Mouse (Mus musculus) ES-E14 (cell line): ENCODE measurements around the gene Pcnx4.

Experiments used
- CHD2 ChIP-seq: IDR thresholded peaks from 2 replicates; pipeline ENCODE4 v1.6.1; 2014; ENCODE audit warnings: mild to moderate bottlenecking, low read depth, low read length, inconsistent platforms
- HCFC1 ChIP-seq: IDR thresholded peaks from 2 replicates; pipeline ENCODE4 v1.6.1; 2012; ENCODE audit warnings: low read length, inconsistent platforms, borderline replicate concordance; ENCODE audit not compliant: insufficient read depth
- ZC3H11A ChIP-seq: IDR thresholded peaks from 2 replicates; pipeline ENCODE4 v1.6.1; 2012; ENCODE audit warnings: low read depth, mild to moderate bottlenecking, inconsistent platforms, low read length, borderline replicate concordance
- ZNF384 ChIP-seq: IDR thresholded peaks from 2 replicates; pipeline ENCODE4 v1.6.1; 2012; ENCODE audit warnings: low read depth, low read length, inconsistent platforms

DNA sequence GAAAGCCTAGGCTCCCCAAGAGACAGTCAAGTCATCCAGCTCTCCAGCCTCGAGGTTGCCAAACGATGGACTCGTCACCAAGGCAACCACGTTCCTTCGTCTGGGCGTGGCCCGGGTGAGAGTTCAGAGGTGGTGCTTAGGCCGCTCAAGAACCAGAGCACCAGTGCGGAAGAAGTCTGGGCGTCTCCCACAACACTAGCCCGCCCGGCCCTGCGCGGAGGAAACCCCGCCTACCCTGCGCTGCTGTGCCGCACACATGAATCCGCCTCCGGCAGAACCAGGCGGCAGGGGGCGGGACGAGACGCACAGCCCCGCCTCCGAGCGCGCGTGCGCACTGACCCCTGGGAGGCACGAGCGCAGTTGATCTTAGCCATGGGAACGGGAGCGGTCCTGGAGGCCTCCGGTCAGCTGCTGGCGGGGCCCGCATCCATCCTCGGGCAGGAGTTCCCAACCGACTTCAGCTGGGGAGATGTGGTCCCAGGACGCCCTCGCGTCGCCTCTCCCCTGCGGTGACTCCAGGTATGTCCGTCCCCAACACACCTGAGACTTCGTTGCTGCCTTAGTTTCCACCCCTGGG lies at the start of gene Pcnx4:
- TF ChIP-seq ZNF384 (no peak), ZC3H11A (no peak), CHD2 (no peak), HCFC1 (no peak)
